Mouse (Mus musculus): ENCODE measurements at regions not wholly inside any gene's neighbourhood (a gene's known extent, or its start where the extent isn't known, plus 50 kb on each side); places are given as distances from the start of the nearest gene placed in this dataset.
"Not testable (repeated sequence)": the region's sequence is repeated elsewhere in the genome, so short reads cannot be mapped to it uniquely, and the experiment has no call there.

DNA sequence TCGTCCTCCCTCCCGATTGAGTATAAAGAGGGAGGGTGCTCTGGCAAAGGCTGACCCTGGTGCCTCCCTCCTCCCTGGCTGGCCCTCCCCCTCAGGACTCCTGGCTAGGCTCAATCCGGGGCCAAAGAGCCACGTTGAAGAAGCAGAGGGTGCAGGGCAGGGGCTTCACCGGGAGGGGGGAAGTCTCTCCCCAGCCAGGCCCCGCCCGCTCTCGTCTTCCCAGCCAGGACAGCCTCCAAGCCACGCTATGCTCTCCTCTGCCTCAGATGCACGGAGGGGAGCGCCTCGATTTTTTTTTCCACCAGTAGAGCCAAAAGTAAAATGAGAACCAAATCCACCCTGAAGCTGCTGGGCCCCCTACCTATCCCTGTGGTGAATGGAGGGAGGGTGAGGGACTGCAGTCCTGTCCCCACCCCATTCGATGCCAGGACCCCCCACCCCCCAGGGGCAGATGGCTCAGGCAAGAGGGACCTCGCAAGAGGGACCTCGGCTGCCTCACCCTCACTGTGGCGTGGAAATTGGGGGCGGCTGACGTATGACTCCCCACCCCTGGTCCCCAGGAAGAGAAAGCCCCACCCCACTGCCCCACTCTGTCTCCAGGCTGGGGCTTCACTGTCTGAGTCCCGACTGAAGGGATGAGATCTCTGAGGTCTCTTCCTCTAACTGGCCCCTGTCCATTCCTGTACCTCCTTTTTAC, 53.2 kb upstream of the Col1a1 start:
- DNase-seq (ENCODE audit: low spot score in 2 of 2) = no peak

DNA sequence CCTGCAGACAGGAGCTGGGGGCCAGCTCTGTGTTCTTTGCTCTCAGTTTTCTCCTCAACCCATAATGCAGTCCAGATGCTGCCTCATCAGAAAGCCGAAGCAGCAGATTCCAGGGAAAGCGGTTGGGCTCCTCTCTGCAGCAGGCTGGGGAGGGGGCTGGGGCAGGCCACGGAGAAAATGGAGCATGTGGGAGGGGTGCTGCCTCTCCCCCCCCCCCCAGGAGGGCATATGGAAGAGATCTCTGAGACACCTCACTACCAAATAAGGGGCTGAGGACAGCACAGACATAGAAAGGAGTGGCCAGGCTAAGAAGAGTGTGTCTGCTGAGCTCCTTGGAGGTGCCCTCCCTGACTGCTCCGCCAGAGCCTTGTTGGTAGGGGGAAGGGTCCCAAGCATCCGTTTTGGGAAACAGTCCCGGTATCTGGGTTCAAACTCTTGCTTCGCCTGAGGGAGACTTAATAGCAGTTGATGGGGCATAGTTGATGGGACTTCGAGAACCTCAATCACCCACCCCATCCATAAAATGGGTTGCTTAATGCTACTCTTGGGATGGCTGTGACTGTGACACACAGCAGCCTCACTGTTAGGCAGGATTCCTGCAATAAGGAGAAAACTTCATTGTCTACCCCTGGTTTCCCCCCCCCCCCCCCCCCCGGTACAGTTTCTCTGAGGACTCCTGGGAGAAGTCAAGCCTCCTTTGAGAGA, 53.9 kb upstream of the Col1a1 start:
- DNase-seq (ENCODE audit: low spot score in 2 of 2) = no peak

DNA sequence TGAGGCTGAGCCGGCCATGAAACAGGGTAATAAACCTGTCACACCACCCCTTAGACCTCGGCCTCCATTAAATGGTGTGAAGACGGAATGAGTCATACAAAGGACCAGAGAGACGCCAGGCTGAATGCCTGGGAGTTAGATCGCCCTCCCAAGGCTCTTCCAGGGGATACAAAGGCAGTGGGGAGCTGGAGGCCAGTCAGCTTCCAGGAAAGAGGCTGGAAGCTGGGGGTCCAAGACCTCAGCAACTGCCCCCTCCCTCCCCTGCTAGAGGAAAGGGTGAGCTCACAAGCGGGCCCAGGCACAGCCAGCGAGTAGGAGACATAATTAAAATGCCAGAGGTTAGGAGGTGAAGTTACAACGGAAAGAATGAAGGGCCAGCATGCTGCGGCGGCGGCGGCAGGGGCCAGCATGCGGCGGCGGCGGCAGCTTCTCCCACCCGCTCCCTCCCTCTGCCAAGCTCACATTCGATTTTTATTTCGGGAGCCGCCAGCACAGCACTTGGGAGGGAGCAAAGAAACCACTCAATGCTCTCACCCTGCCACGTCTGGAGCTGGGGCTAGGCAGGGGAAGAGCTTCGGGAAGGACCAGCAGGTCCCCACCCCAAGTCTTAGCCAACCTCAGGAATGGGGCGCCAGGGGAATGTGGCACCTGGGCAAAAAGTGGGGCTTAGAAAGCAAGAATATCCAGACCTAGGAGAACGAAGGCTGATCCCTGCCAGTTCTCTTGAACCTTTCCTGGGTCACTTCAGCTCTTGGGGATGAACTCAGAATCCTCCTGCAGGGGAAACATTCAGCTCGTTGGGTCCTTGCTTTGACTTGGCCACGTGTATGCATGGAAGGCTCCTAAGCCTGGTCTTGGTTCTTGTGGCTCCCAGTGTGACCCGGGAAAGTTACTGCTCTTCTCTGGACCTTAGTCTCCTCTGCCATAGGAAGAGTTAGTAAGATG, 54.9 kb upstream of the Col1a1 start:
- no peak for DNase-seq (ENCODE audit: low spot score in 2 of 2)

DNA sequence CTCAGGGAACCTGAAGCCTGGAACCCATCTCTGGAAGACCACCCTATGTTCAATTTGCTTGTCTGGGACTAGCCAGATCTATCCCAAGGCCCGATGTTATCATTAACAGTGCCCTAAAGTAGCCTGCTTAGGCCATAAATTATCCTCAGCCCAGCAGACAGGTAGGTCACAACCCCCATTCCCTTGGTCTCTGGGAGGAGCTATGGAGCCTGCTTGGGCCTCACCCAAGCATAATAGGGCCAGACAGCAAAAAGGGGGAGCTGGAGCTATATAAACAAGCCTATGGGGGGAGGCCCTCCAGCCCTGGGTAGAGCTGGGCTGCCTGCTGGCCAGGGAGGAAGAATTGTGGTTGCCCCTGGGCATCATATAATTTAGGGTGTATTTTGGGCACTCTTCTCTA, 59.3 kb upstream of the Col1a1 start:
- no peak for DNase-seq (ENCODE audit: low spot score in 2 of 2)

DNA sequence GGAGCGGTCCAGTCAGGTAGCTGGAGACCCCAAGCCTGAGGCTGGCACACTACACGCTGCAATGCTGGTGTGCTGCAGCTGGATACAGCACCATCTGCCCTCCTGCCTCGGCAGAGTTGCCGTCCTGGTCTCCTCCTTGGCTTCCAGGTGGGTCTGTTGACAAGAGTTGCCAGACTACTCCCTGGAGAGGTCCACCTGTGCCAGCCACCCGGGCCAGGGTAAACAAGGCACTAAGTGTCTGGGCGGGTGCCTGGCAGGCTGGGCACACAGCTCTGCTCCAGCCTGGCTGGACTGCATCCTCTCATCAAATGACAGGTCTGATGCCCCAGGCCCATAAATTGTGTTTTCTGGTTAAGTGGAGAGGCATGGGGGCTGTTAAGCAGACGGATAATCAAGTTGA, 61.0 kb upstream of the Col1a1 start:
- no peak for DNase-seq (ENCODE audit: low spot score in 2 of 2)

DNA sequence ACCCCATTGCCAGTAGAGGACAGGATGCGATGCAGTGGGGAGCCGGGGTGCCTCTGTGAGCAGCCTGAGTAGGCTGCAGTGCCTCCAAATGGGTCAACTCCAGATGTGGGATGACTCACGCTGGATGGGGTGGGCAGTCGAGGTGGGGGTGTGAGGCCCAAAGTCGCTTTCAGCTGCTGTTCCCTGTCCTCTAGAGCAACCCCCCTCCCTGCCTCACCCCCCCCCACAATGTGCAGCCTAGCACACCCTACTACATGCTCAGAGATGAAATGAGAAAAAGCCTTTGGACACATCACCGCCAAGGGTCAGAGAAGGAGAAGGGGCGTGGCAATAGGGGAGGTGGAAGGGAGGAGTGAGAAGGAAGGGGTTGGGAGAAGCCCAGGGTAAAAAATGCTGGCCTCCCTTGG, 61.9 kb upstream of the Col1a1 start:
- no peak for DNase-seq (ENCODE audit: low spot score in 2 of 2)

DNA sequence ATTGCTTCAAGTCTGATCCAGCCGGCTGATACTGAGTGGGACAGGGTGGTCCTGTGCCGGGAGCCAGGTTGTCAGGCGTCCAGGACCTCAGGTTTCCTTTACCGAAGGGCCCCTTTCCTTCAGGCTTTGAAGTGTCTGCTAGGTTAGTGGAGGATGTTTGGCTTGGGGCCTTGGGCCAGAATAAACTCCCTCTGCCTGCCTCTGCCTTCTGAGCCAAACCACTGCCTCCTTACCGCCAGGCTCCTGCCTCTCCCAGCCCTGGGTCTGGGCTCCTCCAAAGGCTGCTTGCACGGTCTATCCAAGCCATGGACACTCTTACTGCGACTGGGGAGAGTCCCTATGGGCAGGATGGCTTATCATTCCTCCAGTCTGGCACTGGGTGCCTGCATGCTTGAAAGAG, 62.3 kb upstream of the Col1a1 start:
- no peak for DNase-seq (ENCODE audit: low spot score in 2 of 2)

DNA sequence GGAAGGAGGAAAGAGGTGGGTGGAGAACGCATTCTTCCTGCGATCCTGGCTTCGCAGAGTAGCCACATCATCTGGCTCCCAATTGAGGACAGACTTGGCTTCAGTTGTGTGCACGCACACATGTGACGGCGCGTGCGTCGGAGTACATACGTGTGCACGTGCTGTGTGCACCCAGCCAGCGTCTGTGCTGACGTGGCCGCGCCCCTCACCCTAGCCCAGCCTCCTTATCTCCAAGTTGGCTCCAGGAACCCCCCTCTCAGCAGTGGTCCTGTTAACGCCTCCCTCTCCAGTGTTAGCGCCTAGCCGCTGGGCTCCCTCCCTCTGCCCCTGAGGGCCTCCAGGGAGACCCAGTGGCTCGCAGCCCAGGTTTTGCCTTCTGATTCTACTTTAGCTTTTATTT, 63.1 kb upstream of the Col1a1 start:
- peak in 1 of 2 experiments; percentile 23 for DNase-seq (ENCODE audit: low spot score in 2 of 2)

DNA sequence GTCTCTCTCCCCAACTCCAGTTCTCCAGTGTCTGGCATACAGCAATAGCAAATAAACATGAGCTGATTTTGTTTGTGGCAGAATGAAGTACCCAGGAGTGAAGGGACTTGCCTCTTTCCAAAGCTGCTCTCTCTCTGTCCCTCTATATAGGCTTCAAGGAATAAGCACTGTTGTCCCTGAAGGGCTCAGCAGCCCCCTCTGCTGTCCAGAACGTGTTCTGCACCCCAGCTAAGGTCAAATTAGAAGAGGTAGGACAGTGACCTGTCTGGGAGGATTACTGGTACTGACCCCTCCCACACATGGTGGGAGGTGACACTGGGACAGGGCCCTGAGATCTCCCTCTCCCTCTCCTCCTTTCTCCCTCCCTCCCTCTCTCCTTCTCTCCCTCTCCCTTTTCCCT, 65.7 kb upstream of the Col1a1 start:
- DNase-seq (ENCODE audit: low spot score in 2 of 2) = peak; percentile 24 to 37

DNA sequence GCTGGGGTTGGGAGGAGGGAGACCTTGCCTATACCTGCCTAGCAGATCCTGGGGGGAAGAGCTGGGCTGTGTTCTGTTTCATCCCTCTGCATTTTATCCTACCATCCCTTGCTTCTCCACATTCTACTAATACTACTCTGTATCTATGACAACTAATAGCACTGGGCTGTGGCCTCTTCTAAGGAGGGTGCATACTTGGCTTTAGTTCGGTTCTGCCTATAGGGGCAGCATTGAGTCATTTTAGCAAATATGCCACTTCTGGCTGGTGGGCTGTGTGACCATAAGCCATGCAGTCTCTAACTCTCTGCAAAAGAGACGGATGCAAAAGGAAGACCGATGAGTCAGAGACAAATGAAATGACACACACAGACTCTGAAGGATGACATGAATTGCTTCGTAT, 66.2 kb upstream of the Col1a1 start:
- not testable (repeated sequence) for DNase-seq (ENCODE audit: low spot score in 2 of 2)

DNA sequence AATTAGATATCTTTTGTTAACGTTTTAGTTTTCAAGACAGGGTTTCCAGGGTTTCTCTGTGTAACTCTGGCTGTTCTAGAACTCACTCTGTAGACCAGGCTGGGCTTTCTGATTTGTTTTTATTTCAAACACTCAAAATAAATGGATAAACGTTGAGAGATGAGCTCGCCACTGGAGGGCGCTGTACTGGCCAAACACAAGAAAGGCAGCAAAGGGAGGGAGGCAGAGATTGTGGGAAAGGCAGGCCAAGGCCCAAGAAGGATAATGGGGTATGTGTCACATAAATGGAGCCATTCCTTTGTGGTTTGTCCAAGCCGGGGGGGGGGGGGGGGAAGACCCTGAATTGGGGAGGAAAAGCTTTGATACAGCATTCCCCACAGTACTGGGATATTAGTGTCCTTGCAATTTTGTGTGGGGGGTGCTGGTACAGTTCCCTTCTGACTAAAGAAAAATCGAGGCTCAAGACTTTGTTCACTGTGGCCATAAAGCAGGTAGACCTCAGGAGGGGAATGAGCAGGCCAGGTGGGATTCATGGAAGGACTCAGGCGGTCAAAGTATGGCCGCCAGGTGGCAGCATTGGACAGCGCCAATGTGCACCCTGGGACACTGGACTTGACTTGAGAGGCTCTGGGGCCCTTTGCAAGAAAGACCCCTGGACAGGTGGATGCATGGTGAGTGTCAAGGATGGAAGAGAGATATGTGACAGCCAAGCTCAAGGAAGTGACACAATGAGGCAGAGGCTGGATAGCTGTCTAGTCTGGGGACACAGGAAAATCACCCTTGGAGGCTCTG, 69.7 kb upstream of the Col1a1 start:
- peak; percentile 27 to 51 for DNase-seq (ENCODE audit: low spot score in 2 of 2)

DNA sequence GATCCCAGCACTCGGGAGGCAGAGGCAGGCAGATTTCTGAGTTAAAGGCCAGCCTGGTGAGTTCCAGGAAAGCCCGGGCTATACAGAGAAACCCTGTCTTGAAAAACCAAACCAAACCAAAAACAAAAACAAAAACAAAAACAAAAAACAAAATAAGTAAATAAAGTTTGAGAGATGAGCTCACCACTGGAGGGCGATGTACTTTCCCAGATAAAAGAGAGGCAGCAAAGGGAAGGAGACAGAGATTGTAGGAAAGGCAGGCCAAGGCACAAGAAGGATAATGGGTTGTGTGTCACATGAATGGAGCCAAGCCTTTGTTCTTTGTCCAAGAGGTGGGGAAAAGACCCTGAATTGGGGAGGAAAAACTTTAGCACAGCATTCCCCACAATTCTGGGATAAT, 67.6 kb upstream of the Tmem92 start:
- no peak for DNase-seq (ENCODE audit: low spot score in 2 of 2)

DNA sequence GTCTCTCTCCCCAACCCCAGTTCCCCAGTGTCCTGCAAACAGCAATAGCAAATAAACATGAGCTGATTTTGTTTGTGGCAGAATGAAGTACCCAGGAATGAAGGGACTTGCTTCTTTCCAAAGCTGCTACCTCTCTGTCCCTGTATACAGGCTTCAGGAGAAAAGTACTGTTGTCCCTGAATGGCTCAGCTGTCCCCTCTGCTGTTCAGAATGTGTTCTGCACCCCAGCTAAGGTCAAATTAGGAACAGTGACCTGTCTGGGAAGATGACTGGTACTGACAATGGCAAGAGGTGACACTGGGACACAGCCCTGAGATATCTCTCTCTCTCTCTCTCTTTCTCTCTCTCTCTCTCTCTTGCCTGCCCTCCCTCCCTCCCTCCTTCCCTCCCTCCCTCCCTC, 56.6 kb upstream of the Tmem92 start:
- DNase-seq (ENCODE audit: low spot score in 2 of 2) = no peak

DNA sequence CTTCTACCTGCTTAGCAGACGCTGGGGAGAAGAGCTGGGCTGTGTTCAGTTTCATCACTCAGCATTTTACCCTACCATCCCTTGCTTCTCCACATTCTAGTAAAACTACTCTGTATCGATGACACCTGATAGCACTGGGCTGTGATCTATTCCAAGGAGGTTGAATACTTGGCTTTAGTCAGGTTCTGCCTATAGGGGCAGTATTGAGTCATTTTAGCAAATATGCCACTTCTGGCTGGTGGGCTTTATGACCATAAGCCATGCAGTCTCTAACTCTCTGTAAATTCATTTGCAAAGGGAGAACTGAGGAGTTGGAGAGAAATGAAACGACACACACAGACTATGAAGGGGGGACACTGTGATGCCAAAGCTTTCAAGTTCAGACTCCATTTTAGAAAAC, 55.6 kb upstream of the Tmem92 start:
- no peak for DNase-seq (ENCODE audit: low spot score in 2 of 2)

DNA sequence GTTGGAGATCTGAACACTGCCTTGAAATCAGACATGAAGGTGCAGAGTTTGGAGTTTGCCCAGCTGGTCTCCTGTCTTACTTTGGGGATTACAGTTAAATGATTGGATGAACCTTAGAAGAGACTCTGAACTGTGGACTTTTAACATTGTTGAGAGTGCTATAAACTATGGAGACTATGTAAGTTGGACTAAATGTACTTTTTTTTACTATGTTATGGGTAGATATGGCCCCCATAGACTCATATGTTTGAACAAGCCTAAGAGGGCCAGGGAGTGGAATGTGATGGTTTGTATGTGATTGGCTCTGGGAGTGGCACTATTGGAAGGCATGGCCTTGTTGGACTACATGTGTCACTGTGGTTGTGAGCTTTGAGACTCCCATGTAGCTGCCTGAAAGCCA, 53.8 kb upstream of the Tmem92 start:
- DNase-seq (ENCODE audit: low spot score in 2 of 2) = no peak

DNA sequence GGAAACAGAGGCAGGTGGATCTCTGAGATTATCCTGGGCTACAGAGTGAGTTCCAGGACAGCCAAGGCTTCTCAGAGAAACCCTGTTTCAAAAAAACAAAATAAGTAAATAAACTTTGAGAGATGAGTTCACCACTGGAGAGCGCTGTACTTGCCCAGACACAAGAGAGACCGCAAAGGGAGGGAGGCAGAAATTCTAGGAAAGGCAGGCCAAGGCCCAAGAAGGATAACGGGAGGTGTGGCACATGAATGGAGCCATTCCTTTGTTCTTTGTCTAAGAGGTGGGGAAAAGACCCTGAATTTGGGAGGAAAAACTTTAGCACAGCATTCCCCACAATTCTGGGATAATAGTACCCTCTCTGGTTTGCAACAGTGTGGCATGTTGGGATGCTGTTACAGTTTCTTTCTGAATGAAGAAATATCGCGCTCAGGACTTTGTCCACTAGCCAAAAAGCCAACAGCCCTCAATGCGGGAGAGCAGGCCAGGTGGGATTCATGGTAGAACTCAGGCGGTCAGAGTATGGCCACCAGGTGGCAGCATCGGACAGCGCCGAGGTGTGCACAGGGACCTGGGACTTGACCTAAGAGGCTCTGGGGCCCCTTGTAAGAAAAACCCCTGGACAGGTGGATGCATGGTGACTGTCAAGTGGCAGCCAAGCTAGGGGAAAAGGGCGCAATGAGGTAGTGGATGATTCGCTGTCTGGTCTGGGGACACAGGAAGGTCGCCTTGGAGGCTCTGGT, 49.9 kb upstream of the Tmem92 start:
- peak; percentile 5 to 42 for DNase-seq (ENCODE audit: low spot score in 2 of 2)
